Mouse (Mus musculus) ES-Bruce4 (cell line): ENCODE measurements around the gene Cwc27.

Source experiments
- CTCF ChIP-seq: IDR thresholded peaks from one replicate; pipeline ENCODE4 v1.8.1; 2011; ENCODE audit warnings: low read depth, low read length
- EP300 ChIP-seq: IDR thresholded peaks from 2 replicates; pipeline ENCODE4 v1.6.1; 2011; ENCODE audit warnings: low read depth, low read length; ENCODE audit not compliant: insufficient read depth
- POLR2A ChIP-seq: IDR thresholded peaks from one replicate; pipeline ENCODE4 v1.8.1; 2011; ENCODE audit warnings: low read length; ENCODE audit not compliant: insufficient read depth

DNA sequence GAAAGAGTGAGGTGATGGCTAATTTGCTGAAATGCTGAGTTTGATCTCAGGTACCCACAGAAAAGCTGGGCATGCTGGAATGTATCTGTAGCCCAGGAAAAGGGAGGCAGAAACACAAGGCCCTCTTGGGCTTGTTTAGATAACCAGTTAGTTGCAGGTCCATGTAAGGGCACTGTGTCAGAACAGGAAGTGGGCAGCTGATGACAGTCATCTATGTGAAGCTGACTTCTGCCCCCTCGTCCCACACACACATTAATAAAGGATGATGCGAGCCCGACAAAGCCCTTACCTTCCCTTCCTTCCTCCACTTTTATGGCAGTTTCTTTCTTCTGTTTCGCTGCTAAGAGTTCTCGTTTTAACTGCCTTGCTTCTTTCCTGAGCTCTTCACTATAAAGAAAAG is 96.8 kb downstream of the Cwc27 start:
- TF ChIP-seq CTCF = no peak
- no peak for TF ChIP-seq POLR2A
- no peak for TF ChIP-seq EP300
